Mouse (Mus musculus) frontal cortex, postnatal 36 days (tissue): ENCODE measurements around the gene Dytn.
"Not testable (repeated sequence)": the region's sequence is repeated elsewhere in the genome, so short reads cannot be mapped to it uniquely, and the experiment has no call there.

Experiments used
- DNase-seq, 2 experiments: peaks; one replicate each; pipeline ENCODE4 v3.0.0; 2022; ENCODE audit warnings: low spot score in 2 of 2

Dytn gene

DNA sequence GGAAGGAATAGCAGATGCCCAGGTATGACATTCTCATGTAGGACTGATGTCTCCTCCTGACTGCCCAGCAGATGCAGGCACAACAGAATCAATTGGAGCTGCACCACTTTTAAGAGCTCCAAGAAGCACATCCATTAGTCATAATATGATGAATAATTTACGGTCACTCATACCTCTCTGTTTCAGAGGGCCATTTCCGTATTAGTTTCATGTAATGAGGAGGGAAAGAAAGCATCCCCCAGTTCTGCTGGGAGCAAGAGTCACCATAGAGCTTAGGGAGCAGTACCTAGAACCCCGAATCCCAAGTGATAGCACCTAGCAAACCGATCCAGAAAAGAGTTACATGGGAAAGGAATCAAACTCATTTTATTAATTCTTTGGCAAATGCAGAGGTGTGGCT lies at the start of gene Dytn:
Dytn (minus strand) TSS at position 101 of the 400 bp plus-strand sequence.
- DNase-seq: no peak

DNA sequence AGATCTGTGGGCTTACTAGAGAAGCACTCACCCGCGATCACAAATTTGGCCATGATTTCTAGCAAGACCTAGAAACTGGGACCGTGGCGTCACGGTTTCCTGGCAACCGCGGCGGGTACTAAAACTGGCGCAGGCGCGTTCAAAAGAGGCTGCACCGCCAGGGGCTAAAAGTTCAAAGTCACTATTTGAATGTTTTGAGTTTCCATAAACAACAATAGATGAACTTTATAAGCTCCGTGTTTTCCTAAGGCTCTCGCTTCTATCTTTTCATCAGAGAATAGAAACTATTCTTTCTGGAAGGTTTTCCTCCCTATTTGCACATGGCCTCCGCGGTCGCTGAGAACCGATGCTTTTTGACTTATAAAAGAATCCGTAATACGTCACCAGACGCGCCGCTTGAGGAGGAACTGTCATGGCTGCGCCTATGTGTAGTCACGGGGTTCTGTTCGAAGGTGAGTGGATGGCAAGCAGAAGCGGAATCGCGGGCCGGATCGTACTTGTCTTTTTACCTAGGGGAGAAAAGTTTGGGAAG lies 43.6 kb upstream of the Dytn start, which contains the start of the genes Mdh1b and Fastkd2:
Mdh1b (minus strand) TSS at position 79 of the 532 bp plus-strand sequence.
Fastkd2 (plus strand) TSS at position 375 of the 532 bp plus-strand sequence.
- DNase-seq: peak; percentile 91 to 96

DNA sequence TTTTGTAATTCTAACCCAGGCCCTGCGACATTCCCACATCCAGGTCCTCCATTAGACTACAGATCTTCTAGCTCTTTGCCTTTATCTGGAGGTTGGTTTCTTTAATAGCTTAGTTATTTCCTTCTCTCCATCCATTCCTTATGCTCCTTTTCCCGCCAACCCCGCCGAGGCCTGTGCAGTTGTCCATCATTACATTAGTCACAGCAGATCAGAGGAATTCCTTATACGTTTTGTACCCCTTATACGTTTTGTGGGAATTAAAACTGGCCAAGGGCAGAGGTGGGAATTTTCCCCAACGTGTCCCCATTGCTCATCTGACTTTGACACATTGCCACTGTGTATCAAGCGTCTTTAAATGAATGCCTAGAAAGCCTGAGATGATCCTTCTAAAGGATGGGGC lies 43.1 kb upstream of the Dytn start:
- no peak for DNase-seq

DNA sequence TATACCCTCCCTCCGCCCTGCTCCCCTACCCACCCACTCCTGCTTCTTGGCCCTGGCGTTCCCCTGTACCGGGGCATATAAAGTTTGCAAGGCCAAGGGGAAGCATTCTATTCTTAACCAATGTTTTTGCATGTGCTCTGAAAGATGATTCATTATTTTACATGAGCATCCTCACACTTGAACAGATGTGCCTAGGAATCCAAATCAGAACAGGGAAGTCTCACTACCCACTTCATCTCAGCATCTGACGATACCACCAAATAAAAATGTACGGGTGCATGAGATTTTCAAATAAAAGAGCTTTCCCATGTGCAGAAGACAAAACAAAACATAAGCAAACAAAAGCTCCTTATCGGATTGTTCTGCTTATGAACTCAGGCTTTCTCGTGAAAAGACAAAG lies 33.4 kb upstream of the Dytn start:
- peak in 1 of 2 experiments; percentile 56 for DNase-seq

DNA sequence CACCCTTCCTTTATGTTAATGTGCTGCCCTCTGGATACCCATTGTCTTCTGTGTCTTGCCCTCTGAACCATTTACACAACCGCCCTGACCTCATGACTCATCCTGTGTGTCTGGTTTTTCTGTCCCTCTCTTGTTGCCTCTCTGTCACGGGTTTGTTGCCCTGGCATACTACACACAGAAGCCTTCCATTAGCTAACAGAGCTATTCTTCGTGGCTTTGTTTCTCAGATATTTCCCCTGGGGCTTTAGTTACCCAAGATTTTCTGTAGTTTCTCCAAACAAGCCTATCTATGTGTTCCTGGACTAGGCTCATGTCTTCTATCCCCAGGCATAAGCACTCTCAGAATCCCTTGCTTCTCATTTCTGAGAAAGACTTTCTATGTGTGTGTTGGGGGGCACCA lies 22.1 kb upstream of the Dytn start:
- no peak for DNase-seq

DNA sequence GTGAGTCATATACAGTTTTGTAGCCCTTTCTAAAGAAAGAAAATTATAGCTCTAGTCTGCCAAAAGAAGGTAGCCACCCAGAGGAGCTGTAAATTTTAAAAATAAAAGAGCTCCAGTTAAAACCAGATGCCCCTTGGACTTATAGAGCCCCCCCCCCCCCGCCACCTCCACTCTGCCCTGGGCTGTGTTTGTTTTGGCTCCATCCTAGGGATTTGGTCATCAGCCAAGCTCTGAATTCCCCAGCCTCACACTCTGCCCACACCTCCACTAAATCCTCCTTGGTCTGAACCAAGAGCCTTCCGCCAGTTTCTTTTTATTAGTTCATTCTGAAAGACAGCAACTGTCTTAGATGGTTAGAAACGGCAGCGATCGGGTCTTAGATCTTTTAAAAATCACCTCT lies 19.0 kb upstream of the Dytn start:
- no peak for DNase-seq

DNA sequence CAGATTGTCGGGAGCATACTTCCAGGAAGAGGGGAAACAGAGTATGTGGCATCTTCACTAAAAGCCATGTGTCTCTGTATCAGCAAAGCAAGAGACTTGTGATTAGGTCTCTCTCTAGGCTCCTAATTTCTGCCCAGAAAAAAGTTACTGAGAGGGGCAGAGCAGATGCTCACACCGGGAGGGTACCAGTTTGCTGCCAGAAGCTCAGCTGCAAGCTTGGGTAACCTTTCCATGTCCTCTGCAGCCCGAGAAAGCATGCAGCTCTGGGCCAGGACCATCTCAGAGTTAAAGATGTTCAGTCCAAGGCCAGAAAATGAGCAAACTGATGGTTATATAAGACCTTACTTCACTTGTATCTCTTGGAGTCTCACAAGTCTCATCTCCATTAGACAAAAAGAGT lies 10.1 kb upstream of the Dytn start:
- DNase-seq: no peak

DNA sequence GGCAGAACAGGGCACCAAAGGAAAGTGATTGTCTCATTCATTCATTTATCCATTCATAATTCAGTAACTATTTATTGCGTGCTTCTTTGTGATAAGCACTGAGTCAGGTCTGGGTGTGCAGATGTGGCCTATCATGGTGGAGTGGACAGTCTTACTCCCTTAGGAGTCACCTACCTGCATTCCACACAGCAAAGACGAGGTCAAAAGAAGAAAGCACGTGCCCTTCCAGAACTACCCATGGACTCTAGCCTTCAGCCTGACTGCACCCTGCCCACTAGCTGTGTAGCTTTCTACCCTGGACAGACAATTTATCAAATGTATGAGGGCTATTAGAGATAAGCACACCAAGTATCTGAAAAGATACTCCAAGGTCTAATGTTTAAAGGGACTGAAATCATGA lies 10.8 kb downstream of the Dytn start:
- DNase-seq: no peak

DNA sequence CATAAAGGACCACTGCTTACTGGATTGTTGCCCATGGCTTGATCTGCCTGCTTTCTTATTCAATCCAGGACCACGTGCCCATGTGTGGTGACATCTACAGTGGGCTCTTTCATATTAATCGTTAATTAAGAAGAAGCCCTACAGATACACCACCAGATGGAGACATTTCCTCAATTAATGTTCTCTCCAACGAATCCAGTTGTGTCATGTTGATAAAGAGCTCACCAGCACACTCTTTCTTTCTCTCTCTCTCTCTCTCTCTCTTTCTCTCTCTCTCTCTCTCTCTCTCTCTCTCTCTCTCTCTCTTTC lies 17.9 kb downstream of the Dytn start:
- DNase-seq: no peak

DNA sequence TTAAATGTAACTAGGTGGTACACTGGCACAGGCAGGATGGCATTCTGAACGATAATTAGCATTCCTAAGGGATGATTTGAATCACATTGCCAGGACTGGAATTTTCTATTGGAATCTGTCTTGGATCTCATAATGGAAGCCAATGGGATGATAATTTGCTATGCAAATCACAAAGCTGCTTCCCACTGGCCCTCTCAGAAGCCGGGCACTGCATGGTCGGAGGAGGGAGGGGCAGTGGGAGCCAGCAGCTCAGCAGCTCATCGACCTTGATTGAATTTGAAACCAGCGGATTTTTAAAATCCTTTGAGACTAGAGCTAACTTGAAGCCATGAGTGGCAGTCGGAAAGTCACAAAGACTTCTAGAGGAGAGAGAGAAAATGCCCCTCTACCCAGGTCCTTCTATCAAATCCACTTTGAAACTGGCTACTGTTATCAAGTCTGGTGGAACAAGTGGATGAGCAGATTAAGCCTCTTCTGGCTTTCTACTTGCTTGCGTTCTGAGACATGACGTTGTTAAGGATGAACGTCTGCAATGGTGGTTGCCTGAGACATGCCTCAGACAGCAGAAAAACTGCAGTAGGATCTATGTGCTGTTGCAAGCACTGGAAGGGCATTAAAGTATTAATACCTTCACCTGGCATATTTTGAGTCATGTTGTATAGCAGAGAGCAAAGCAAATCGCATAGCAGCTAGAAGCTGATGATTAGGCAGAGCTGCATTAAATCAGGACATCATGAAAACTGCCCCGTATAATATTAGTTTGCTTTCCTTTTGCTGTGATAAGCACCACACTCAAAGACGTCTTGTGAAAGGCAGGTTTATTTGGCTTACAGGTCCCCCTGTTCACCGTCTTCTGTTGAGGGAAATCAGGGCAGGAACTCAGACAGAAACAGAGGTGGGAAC lies 18.5 kb downstream of the Dytn start:
- DNase-seq: peak; percentile 6 to 19

DNA sequence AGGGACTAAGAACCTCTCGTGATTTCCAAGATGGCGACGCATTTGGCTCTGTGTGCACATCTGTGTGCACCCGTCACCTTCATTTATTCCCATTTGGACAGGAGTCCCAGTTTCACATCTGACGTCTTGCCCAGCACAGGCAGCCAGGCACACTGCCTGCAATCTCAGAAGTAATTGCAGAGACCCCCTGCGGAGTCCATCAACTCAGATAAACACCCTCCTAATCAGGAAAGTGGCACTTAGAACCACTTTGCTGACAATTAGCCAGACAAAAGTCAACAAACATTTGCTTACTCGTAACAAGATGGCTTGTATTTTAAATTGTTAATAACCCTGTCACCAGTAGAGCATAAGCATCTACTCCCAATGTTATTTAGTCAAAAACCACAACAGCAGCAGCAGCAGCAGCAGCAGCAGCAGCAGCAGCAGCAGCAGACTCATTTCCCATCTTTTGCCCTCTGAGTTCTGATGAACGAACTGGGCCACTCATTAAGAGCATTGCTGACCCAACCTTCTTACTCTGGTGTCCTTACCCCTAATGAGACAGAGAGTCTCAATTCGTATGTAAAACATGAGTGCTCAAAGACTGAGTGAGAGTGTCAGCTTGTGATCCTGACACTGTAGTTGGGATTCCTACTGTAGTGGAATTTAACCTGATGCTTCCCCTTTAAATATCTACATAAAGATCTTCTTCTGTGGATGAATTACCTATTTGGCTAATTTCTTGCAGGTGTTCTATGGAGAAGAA lies 19.4 kb downstream of the Dytn start:
- no peak for DNase-seq

DNA sequence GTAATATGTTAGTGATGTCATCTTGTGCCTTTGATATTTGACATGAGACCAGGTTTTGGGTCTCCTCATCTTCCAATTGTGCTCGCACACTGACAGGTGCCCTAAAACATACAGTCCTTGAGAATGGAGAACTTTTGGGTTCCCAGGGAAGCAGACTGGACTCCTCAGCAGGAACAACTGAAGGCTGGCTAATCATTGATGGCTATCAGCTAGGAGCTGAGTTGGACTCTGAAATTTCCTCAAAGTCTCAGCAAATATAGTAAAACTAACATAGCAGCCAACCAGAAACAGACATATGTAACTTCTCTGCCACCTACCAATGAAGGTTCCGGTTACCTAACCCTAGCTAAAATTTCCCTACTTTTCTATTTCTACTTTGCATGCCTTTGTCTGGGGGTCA lies 20.6 kb downstream of the Dytn start:
- no peak for DNase-seq

DNA sequence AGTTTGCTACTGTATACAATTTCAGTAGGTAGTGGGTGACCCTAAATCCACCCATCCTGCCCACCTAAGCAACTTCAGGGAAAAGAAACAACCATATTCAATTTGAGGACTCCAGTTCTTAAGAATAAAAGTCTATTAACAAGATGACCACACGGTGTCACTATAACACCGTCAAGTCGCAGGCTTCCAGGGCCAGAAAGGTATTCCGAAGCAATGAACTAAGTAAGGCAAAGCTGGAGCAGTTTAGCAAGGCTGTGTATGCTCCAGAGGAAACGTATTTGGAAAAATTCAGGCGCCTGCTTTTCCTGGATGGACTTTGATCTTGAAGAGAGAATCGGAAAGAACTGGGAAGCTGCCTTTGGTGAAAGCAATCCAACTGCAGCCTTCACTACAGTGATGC lies 27.1 kb downstream of the Dytn start:
- peak; percentile 23 to 52 for DNase-seq

DNA sequence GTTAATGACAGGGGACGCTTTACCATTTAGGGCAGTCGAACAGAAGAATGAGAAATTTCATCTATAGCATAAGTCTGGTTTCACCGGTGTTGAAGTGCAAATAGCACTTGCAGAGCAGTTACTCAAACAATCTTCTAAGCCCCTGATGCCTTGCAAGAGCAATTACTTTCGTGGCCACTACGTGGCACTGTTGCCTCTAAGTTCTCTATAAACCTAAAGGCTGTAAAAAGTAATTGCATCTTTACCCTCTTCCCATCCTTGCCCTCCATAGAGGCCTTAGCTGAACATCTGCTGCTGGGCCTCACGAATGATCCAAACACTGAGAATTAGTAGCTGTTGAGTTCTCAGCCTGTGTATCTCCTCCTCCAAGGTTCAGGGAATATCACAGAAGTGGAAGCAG lies 28.7 kb downstream of the Dytn start:
- peak; percentile 45 to 75 for DNase-seq

DNA sequence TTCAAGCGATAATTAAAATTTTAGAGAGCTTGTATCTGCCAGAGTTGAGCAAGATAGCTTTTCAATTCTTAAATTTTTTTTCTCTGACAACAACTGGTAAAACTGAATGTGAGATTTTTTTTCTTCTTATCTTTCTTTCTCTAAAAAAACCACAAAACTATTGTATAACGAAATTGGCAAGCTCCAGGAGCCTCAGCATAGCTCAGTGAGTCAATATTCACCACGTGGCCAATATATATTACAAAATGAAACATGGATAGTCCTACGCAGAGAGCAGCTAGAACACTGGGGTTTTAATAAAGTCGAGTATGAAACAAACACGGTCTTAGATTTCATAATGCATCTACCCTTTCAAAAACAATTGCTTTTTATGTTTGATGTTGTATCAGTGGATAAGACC lies 46.8 kb downstream of the Dytn start:
- no peak for DNase-seq

DNA sequence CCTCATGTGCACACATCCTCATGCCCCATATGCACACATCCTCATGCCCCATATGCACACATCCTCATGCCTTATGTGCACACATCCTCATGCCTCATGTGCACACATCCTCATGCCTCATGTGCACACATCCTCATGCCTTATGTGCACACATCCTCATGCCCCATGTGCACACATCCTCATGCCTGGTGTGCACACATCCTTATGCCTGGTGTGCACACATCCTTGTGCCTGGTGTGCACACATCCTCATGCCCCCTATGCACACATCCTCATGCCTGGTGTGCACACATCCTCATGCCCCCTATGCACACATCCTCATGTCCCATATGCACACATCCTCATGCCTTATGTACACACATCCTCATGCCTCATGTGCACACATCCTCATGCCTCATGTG lies 56.3 kb downstream of the Dytn start:
- DNase-seq: not testable (repeated sequence)

DNA sequence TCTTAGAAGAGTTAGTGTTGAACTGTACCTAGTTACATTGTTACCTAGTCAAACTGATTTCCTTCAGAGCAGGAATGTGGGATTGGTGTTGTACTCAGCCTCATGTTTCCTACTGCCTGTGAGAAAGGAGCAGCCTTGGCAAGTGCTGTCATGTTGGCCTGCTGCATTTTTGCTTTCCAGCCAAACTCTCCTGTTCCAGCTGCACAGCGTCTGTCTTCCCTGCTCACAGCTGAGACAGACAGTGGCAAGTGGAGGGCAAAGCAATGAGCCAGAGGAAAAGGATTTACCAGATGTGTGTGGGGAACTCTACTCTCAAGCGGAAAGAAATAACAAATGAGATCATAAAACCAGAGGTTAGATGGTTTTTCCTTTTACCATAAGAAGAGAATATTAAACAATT lies 58.5 kb downstream of the Dytn start:
- peak in 1 of 2 experiments; percentile 15 for DNase-seq

DNA sequence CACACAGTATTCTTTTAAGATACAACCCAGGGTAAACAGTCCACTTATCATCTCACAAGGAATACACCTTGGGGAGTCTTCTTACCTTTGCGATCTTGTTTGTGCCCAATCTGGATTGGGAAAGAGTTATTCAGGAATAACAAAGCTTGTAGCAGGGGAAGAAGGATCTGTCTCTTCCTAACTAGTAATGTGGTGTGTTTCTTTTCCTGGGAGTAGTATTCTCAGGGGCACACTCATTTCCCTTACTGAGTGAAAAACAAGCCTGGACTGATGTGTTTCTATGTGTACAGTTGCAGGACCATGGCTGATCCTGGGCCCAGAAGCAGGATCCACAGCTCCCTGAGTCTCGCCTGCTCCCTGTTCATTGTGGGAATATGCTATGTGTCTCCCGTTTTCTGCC lies 71.1 kb downstream of the Dytn start, which contains the start of gene Gm39653:
Gm39653 (plus strand) TSS at position 301 of the 400 bp plus-strand sequence.
- DNase-seq: no peak

DNA sequence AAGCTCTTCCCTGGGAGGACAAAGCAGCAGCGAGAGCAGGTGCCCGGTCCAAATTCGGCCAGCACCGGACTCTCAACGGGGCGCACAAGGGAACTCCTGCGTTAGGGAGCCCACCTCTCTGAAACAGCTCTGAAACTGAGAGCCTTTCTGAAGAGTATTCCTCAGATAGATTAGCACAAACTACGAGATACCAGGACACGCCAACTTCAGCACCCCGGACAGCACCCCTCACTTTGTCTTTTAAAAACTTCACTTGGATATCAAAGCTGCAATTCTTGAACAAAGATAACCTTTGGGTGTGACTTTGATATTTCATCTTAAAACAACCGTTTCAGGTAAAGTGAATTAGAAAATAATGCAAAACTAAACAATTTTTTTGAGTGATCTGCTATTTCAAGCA lies 72.1 kb downstream of the Dytn start:
- DNase-seq: no peak

DNA sequence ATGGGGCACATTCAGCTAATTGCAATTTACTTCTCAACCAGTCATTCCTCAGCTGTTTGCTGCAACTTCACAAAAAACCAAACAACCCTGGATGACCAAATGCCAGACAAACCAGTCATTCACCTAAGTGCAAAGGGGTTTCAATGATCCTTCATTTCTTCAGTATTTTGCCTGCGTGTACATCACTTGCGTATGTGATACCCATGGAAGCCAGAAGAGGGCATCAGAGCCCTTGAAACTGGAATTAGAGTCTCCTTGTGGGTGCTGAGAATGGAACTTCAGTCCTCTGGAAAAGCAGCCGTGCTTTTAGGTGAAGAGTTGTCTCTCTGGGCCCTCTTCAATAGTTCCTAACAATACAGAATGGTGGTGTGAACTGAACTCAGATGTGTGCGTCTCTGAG lies 77.1 kb downstream of the Dytn start:
- DNase-seq: no peak

DNA sequence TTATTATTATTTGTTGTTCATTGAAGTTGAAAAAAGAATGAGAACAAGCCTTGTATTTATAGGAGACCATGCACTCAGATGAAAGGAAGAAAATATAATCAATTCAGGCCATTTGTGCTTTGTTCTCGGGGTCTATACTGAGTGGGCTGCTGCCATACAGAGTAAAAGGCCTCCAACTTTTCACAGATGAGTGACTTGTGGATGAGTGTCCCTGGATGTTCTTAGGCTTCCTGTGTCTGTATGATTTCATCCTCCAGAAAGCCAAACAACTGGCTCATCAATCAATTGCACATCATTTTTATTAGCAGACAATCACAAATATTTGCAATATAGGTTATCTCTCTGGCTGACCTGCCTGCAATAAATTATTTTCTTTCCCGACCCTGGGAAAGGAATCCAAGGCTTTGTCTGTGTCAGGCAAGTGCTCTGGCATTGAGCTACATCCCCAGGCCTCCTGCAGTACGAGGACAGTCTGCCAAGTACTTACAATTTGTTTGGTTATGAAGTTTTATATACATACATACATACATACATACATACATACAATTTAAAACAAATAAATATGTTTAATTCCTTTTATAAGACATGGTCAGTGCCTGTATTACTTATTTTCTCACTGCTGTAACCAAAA lies 82.7 kb downstream of the Dytn start:
- DNase-seq: no peak

DNA sequence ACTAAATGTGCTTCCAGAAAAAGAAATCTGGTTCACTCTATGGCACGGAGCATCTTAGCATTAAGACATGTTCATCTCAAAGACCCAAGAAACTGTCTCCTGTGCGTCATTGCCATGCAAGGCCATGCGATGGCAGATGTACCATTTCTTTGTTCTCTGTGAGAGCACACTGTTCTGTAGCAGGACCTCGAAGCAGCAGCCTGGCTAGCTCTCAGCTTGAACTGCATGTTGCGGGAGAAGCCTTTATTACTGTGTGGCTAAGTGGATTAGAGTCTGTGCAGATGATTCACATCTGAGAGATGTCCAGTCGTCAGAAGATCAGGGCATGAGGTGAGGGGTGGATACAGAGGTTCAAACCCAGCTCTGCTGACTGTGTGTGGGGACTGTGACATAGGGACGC lies 99.9 kb downstream of the Dytn start:
- DNase-seq: no peak
